Mouse (Mus musculus): Measurements from ENCODE around the gene Agtr1a. TPM values are rescaled to one million over a fixed set of nuclear protein-coding genes. Genes with fewer than 3 reads are reported as not detected.

Gene Agtr1a
- polyA plus RNA-seq, 1 experiment from 2014 or later, result 0.36 TPM

GRCm38 (mm10) chr13:30427436-30427835 is 91.2 kb downstream of the Agtr1a start:
- ATAC-seq, result no peak
- Histone ChIP-seq H3K27ac (no peak overlapping the region), H3K9me3 (no peaks in the 10 kb centered on the region), H3K4me3 (replicated peaks) (no peak overlapping the region), H3K4me2 (replicated peaks) (no peak overlapping the region), H3K27me3 (no peaks in the 10 kb centered on the region), H3K9ac (replicated peaks) (no peak overlapping the region), H3K4me1 (replicated peaks) (no peaks in the 10 kb centered on the region), H3K36me3 (no peaks in the 10 kb centered on the region)
- WGBS, result 94% methylated on average over 1 of the region's 1 CpGs

Other genes starting within 250 kb of the Agtr1a start
- gene Mboat1, start 200.0 kb upstream of the Agtr1a start, polyA plus RNA-seq (2015; fragmentation: Nextera tagmentation; extraction: Ambion mirVana), result 3.0 and 3.4 TPM in 2 replicates
- gene Uqcrfs1, start 208.9 kb downstream of the Agtr1a start, polyA plus RNA-seq (2015; fragmentation: Nextera tagmentation; extraction: Ambion mirVana), result 268 and 283 TPM in 2 replicates

Data from midbrain, embryonic 13.5 days (tissue).